Mouse (Mus musculus) kidney, adult 2 months (tissue): ENCODE measurements around the gene Atg4a.

Source experiments
- CTCF ChIP-seq: fragments of 200-500 bp; conservative IDR thresholded peaks from 2 replicates; pipeline ENCODE4 v1.5.1; 2011; ENCODE audit warnings: low read depth, mild to moderate bottlenecking, control low read depth, low read length, moderate library complexity, mixed read lengths; ENCODE audit not compliant: insufficient read depth, insufficient read length
- POLR2A ChIP-seq: fragments of 200-500 bp; IDR thresholded peaks from one replicate; pipeline ENCODE4 v1.6.1; 2011; ENCODE audit warnings: low read depth, low read length, control low read depth

DNA sequence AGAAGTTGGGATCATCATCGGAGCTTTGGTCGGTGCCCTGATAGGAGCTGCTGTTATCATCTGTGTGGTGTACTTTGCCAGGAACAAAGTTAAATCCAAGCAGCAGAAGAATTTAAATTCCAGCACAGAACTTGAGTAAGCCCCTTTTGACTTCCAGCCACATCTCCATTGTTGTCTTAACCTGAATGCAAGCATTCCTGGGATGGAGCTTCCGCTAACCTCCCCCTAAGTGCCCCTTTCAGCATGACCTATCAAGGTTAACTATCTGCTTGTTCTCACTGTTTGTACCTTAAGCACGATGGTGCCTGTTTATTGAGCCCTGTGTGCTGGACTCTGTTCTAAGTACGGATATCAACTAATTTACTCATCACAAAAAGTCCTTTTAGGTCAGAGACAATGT lies 20.4 kb upstream of the Atg4a start:
- TF ChIP-seq CTCF (no peak), POLR2A (no peak)
